Mouse (Mus musculus): ENCODE data around the gene Irf2. TPM values are rescaled to one million over a fixed set of nuclear protein-coding genes. Genes with fewer than 3 reads are reported as not detected.
A peak's percentile ranks its signal among the peaks of the same experiment; 100 is the strongest.

The Irf2 gene
- total and polyA plus RNA-seq, 3 experiments: 4.9 to 19.4 TPM; not detected in 1

- TF ChIP-seq RAD21 (IDR thresholded peaks at IDR 0.05; ENCODE audit: low read depth, low read length) (no peak), ELF1 (IDR thresholded peaks at IDR 0.05; ENCODE audit: low read depth, low read length) (no peak), MYC (IDR thresholded peaks at IDR 0.05; ENCODE audit: low read depth, low read length) (no peak), GABPA (IDR thresholded peaks at IDR 0.05; ENCODE audit: low read depth, low read length) (no peak), TCF12 (IDR thresholded peaks at IDR 0.05; ENCODE audit: low read depth, low read length) (no peak), E2F4 (IDR thresholded peaks at IDR 0.05; ENCODE audit: borderline replicate concordance, low read depth, low read length) (no peak), ZNF384 (IDR thresholded peaks at IDR 0.05; ENCODE audit: low read depth, low read length) (no peak), SMC3 (IDR thresholded peaks at IDR 0.05; ENCODE audit: low read depth, low read length) (no peak), ZMIZ1 (IDR thresholded peaks at IDR 0.05; ENCODE audit: low read depth, low read length) (no peak), CHD2 (IDR thresholded peaks at IDR 0.05; ENCODE audit: low read length) (no peak), HCFC1 (IDR thresholded peaks at IDR 0.05; ENCODE audit: low read depth, low read length) (no peak), ETS1 (IDR thresholded peaks at IDR 0.05; ENCODE audit: low read depth, low read length) (no peak), SIN3A (IDR thresholded peaks at IDR 0.05; ENCODE audit: low read length) (no peak), UBTF (IDR thresholded peaks at IDR 0.05; ENCODE audit: borderline replicate concordance, insufficient read depth, low read depth, low read length) (no peak), MXI1 (IDR thresholded peaks at IDR 0.05; ENCODE audit: low read depth, low read length) (no peak)
- H3K79me2 ChIP-seq (ENCODE audit: control insufficient read depth, insufficient read depth, low read length, poor library complexity): peaks cover 47% of the 10 kb centered on the region
- peaks cover 0 to 24% of the 10 kb centered on the region in 2 experiments; a peak in 3 of 4 replicates for H3K36me3 ChIP-seq (ENCODE audit: control insufficient read depth in 1 of 2, insufficient read depth in 2 of 2, low read length in 2 of 2)
- no peak overlapping the region for H3K4me3 ChIP-seq (ENCODE audit: control insufficient read depth in 1 of 2, insufficient read depth in 1 of 2, low read depth in 2 of 2, low read length in 2 of 2)
- H3K9me3 ChIP-seq (replicated peaks; ENCODE audit: insufficient read depth, low read length): no peaks in the 10 kb centered on the region
- peaks cover 16 to 30% of the 10 kb centered on the region in 2 experiments for H3K4me1 ChIP-seq (ENCODE audit: control insufficient read depth in 1 of 2, insufficient read depth in 2 of 2, low read length in 2 of 2)
- no peak overlapping the region for H3K27ac ChIP-seq (ENCODE audit: control insufficient read depth, low read depth, low read length)
- DNase-seq (ENCODE audit: low read depth, low spot score): no peak
- no peaks in the 10 kb centered on the region for H3K27me3 ChIP-seq (ENCODE audit: control insufficient read depth in 1 of 2, insufficient read depth in 2 of 2, low read length in 2 of 2)
- no peak overlapping the region for H3K9ac ChIP-seq (ENCODE audit: control insufficient read depth, low read depth, low read length, poor library complexity, severe bottlenecking)
Observed at GRCm38 (mm10) chr8:46757613-46758012, 18.1 kb downstream of the Irf2 start.

GRCm38 (mm10) chr8:46758131-46758530 is 18.6 kb downstream of the Irf2 start:
- no peak for DNase-seq (ENCODE audit: low read depth, low spot score)
- Histone ChIP-seq H3K9ac (ENCODE audit: control insufficient read depth, low read depth, low read length, poor library complexity, severe bottlenecking) (no peak overlapping the region), H3K27me3 (ENCODE audit: control insufficient read depth in 1 of 2, insufficient read depth in 2 of 2, low read length in 2 of 2) (no peaks in the 10 kb centered on the region), H3K36me3 (ENCODE audit: control insufficient read depth in 1 of 2, insufficient read depth in 2 of 2, low read length in 2 of 2) (peaks cover 0 to 29% of the 10 kb centered on the region in 2 experiments; a peak in 3 of 4 replicates), H3K4me3 (ENCODE audit: control insufficient read depth in 1 of 2, insufficient read depth in 1 of 2, low read depth in 2 of 2, low read length in 2 of 2) (no peak overlapping the region), H3K4me1 (ENCODE audit: control insufficient read depth in 1 of 2, insufficient read depth in 2 of 2, low read length in 2 of 2) (peaks cover 22 to 34% of the 10 kb centered on the region in 2 experiments), H3K27ac (ENCODE audit: control insufficient read depth, low read depth, low read length) (no peak overlapping the region), H3K79me2 (ENCODE audit: control insufficient read depth, insufficient read depth, low read length, poor library complexity) (peaks cover 51% of the 10 kb centered on the region), H3K9me3 (replicated peaks; ENCODE audit: insufficient read depth, low read length) (no peaks in the 10 kb centered on the region)
- TF ChIP-seq NRF1 (IDR thresholded peaks at IDR 0.05; ENCODE audit: insufficient read depth, low read depth, low read length, poor library complexity, severe bottlenecking) (no peak), USF2 (IDR thresholded peaks at IDR 0.05; ENCODE audit: borderline replicate concordance in 1 of 2, insufficient read depth in 1 of 2, low read depth in 1 of 2, low read length in 2 of 2) (no peak), UBTF (IDR thresholded peaks at IDR 0.05; ENCODE audit: borderline replicate concordance, insufficient read depth, low read depth, low read length) (no peak), ETS1 (IDR thresholded peaks at IDR 0.05; ENCODE audit: low read depth, low read length) (no peak), POLR2AphosphoS5 (IDR thresholded peaks at IDR 0.05; ENCODE audit: borderline replicate concordance, low read depth, low read length) (peak; percentile 79; the same call in 1 of the 2 replicates), GABPA (IDR thresholded peaks at IDR 0.05; ENCODE audit: low read depth, low read length) (no peak), EP300 (IDR thresholded peaks at IDR 0.05; ENCODE audit: low read depth in 1 of 2, low read length in 2 of 2) (no peak), CTCF (IDR thresholded peaks at IDR 0.05 in 2 of 3, conservative IDR thresholded peaks at IDR 0.05 in 1 of 3; ENCODE audit: control insufficient read depth in 1 of 3, insufficient read depth in 1 of 3, low read depth in 2 of 3, low read length in 3 of 3, poor library complexity in 1 of 3, severe bottlenecking in 1 of 3) (no peak)
